Comparison of ENCODE assay signal across 9 mouse cellular contexts in the genomic region with DNA sequence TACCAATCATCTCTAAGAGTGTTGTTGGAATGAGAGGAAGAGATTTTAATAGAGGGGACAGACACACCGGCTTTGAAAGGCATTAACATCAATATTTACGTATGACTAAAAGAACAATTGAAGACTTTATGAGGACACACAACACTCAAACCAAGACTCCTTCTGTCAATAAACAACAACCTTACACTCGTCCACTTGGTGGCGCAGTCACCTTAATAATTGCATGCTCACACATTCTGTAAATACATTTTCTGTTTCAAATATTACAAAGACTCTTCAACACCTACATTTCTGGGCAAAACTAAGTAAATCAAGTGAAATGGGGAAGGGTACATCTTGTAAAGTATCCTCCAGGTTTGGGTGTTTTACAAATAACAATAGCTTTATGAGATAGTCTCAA. TPM values are rescaled to one million over a fixed set of nuclear protein-coding genes. Genes with fewer than 3 reads are reported as not detected.
DNase-seq lines count a peak whose midpoint lies in the region; ATAC-seq lines count a peak whose summit lies in the region.
"Had no signal": no experiment of that assay in that cellular context is flagged by ENCODE, and none has a peak within 500 bp of the region (broad histone marks: within the 10 kb centered on the region; RNA-seq: fewer than 3 reads in every experiment).

No protein-coding gene starts in this region.

- H3K4me1 ChIP-seq in midbrain, embryonic 10.5 days, result peaks cover 7% of the 10 kb centered on the region; the same call in 1 of the 2 replicates
- H3K4me1 ChIP-seq in midbrain, embryonic 16.5 days (ENCODE audit: control insufficient read depth, insufficient read depth, low read length), result no peaks in the 10 kb centered on the region

- no peak overlapping the region for H3K4me2 ChIP-seq in midbrain, embryonic 16.5 days (ENCODE audit: low read length)

- H3K36me3 ChIP-seq in midbrain, embryonic 10.5 days, result no peaks in the 10 kb centered on the region
- no peaks in the 10 kb centered on the region for H3K36me3 ChIP-seq in midbrain, embryonic 16.5 days (ENCODE audit: control insufficient read depth, insufficient read depth, low read length)

- no peak for ATAC-seq in midbrain, embryonic 16.5 days
- no peak for ATAC-seq in monocyte, adult 5-6 weeks (replicated peaks; ENCODE audit: insufficient number of reproducible peaks, low FRiP score, low TSS enrichment, poor library complexity, severe bottlenecking)

- no peak overlapping the region for H3K27ac ChIP-seq in midbrain, embryonic 10.5 days (replicated peaks)
- H3K27ac ChIP-seq in midbrain, embryonic 16.5 days (ENCODE audit: low read length), result no peak overlapping the region

- 31% methylated on average over 4 of the region's 4 CpGs for WGBS in midbrain, embryonic 10.5 days
- WGBS in midbrain, embryonic 16.5 days, result 20% methylated on average over 4 of the region's 4 CpGs

- no peaks in the 10 kb centered on the region for H3K9me3 ChIP-seq in midbrain, embryonic 10.5 days (replicated peaks)
- H3K9me3 ChIP-seq in midbrain, embryonic 16.5 days (replicated peaks; ENCODE audit: control insufficient read depth, low read length, poor library complexity, severe bottlenecking), result no peaks in the 10 kb centered on the region

- no peak overlapping the region for H3K9ac ChIP-seq in midbrain, embryonic 16.5 days (ENCODE audit: low read depth, low read length)

- DNase-seq in midbrain, embryonic 10.5 days (ENCODE audit: low spot score), result peak; percentile 17
- DNase-seq in R1 (ENCODE audit: low read depth, low spot score), result peak; percentile 27
- DNase-seq in cerebellum, postnatal 10 days, result peak; percentile 77 to 81
- peak; percentile 15 for DNase-seq in gastrocnemius, postnatal 14 days
- peak; percentile 56 to 60 for DNase-seq in left cerebral cortex, postnatal 10 days (ENCODE audit: extremely low spot score in 1 of 2, low spot score in 2 of 2)
- DNase-seq in ovary, postnatal 36 days (ENCODE audit: low spot score), result peak; percentile 25

- no peak overlapping the region for H3K4me3 ChIP-seq in midbrain, embryonic 10.5 days
- no peak overlapping the region for H3K4me3 ChIP-seq in midbrain, embryonic 16.5 days (ENCODE audit: low read depth, low read length)

- intact Hi-C loops in gastrocnemius, postnatal 14 days (cut with DNase I; ENCODE audit: low total_unique reads), result loop anchor here (5.0 to 10.0 kb wide), 2 partner anchors 125 to 778 kb away; no protein-coding TSS in a partner anchor
- intact Hi-C loops in left cerebral cortex, postnatal 10 days (cut with DNase I), result loop anchor here (5.0 kb wide), 1 partner anchor 783 kb away; no protein-coding TSS in a partner anchor

- no peaks in the 10 kb centered on the region for H3K27me3 ChIP-seq in midbrain, embryonic 10.5 days (ENCODE audit: low read depth, poor library complexity, severe bottlenecking)
- no peaks in the 10 kb centered on the region for H3K27me3 ChIP-seq in midbrain, embryonic 16.5 days (ENCODE audit: control insufficient read depth, insufficient read depth, low read depth, low read length)

RNA-seq across cellular contexts. Expression of a gene that starts 4.4 kb away (rescaled TPM):
- polyA plus RNA-seq in midbrain, embryonic 10.5 days (2016; fragmentation: Nextera tagmentation; extraction: Ambion mirVana), result not detected in 2 replicates
- polyA plus RNA-seq in midbrain, embryonic 16.5 days (2015; fragmentation: Nextera tagmentation; extraction: Ambion mirVana), result 0.09 and 0.10 TPM in 2 replicates
- total RNA-seq in gastrocnemius, postnatal 14 days (2021), result not detected
- total RNA-seq in left cerebral cortex, postnatal 10 days (2021), result under 1 TPM in 1 of 2 experiments, not detected in 1; 0.17 TPM
- not detected in 3 replicates for total RNA-seq in monocyte, adult 5-6 weeks (2017)
- polyA plus RNA-seq: heart, embryonic 14.5 days had no signal

Comparison
In these comparisons a context has a peak if more than half of its experiments do, and no peak if none do; other contexts are left out.
1. DNase-seq: peak in every context shown above with its lines; median percentile 79 in cerebellum, postnatal 10 days; 58 in left cerebral cortex, postnatal 10 days; 27 in R1; 25 in ovary, postnatal 36 days; 17 in midbrain, embryonic 10.5 days; 15 in gastrocnemius, postnatal 14 days.